Mouse (Mus musculus) heart, embryonic 13.5 days (tissue): ENCODE measurements around the gene Auh. TPM values are rescaled to one million over a fixed set of nuclear protein-coding genes. Genes with fewer than 3 reads are reported as not detected.

ENCODE experiments used
- ATAC-seq: fragments of 200-750 bp; cut with Nextera tagmentation; 2 replicates; pipeline ENCODE4 v1.8.0; 2017; ENCODE audit warnings: moderate TSS enrichment; ENCODE audit not compliant: insufficient number of reproducible peaks, low FRiP score, low TSS enrichment; ENCODE audit errors: extremely low read depth
- H3K27ac ChIP-seq: fragments of 300-500 bp; sonication (generic); replicated peaks from 2 replicates; pipeline ENCODE4 v1.5.1; 2015; ENCODE audit warnings: moderate library complexity, mild to moderate bottlenecking, inconsistent platforms
- H3K27me3 ChIP-seq: fragments of 300-500 bp; sonication (generic); replicated peaks from 2 replicates; pipeline ENCODE4 v1.6.1; 2015; ENCODE audit warnings: mild to moderate bottlenecking, inconsistent platforms
- H3K36me3 ChIP-seq: fragments of 300-500 bp; sonication (generic); 2 replicates; pipeline ENCODE4 v1.6.1; 2015; ENCODE audit warnings: mild to moderate bottlenecking, inconsistent platforms
- H3K4me1 ChIP-seq: fragments of 300-500 bp; sonication (generic); 2 replicates; pipeline ENCODE4 v1.6.1; 2015; ENCODE audit warnings: inconsistent platforms
- H3K4me2 ChIP-seq: fragments of 300-500 bp; sonication (generic); 2 replicates; pipeline ENCODE4 v1.6.1; 2015; ENCODE audit warnings: inconsistent platforms, mild to moderate bottlenecking, moderate library complexity
- H3K4me3 ChIP-seq: fragments of 300-500 bp; sonication (generic); 2 replicates; pipeline ENCODE4 v1.5.1; 2015; ENCODE audit warnings: moderate library complexity, mild to moderate bottlenecking, inconsistent platforms
- H3K9ac ChIP-seq: fragments of 300-500 bp; sonication (generic); 2 replicates; pipeline ENCODE4 v1.6.1; 2015; ENCODE audit warnings: inconsistent platforms, mild to moderate bottlenecking, moderate library complexity
- H3K9me3 ChIP-seq: fragments of 300-500 bp; sonication (generic); 2 replicates; pipeline ENCODE4 v1.6.1; 2016; ENCODE audit warnings: inconsistent platforms
- WGBS: fragments of 180-500 bp; shearing (Covaris S2); methylation state at CpG from one replicate; pipeline ENCODE4 v1.1.7; 2015; ENCODE audit warnings: mixed read lengths; 5-methylcytosine and 5-hydroxymethylcytosine counted together
- polyA plus RNA-seq: library from polyadenylated mRNA; unstranded; fragments of >200 nt; fragmentation: Nextera tagmentation; extraction: Ambion mirVana; gene quantifications from 2 replicates; pipeline ENCODE4 v1.2.1, GENCODE M21; 2015

Gene Auh
- polyA plus RNA-seq, 1 experiment from 2014 or later, result 49.1 TPM

GRCm38 (mm10) chr13:52902517-52902916, 27.0 kb downstream of the Auh start:
- Histone ChIP-seq H3K9ac (no peak overlapping the region), H3K9me3 (no peaks in the 10 kb centered on the region; the same call in 1 of the 2 replicates), H3K4me3 (no peak overlapping the region), H3K36me3 (peaks cover 26% of the 10 kb centered on the region), H3K4me2 (no peak overlapping the region), H3K27me3 (no peaks in the 10 kb centered on the region), H3K27ac (no peak overlapping the region), H3K4me1 (peaks cover 26% of the 10 kb centered on the region)
- WGBS, result 89% methylated on average over 8 of the region's 8 CpGs
- ATAC-seq, result no peak

- Histone ChIP-seq H3K27me3 (no peaks in the 10 kb centered on the region), H3K4me3 (no peak overlapping the region), H3K9ac (no peak overlapping the region), H3K4me1 (peaks cover 21% of the 10 kb centered on the region), H3K4me2 (no peak overlapping the region), H3K36me3 (peaks cover 34% of the 10 kb centered on the region), H3K27ac (no peak overlapping the region), H3K9me3 (no peaks in the 10 kb centered on the region)
- no peak for ATAC-seq
- WGBS, result 90% methylated on average over 5 of the region's 5 CpGs
Measured at GRCm38 (mm10) chr13:52899664-52900063, 29.8 kb downstream of the Auh start.

- Histone ChIP-seq H3K9me3 (no peaks in the 10 kb centered on the region), H3K27ac (no peak overlapping the region), H3K4me3 (no peak overlapping the region), H3K36me3 (peaks cover 34% of the 10 kb centered on the region), H3K9ac (no peak overlapping the region), H3K4me1 (peaks cover 2% of the 10 kb centered on the region; the same call in 1 of the 2 replicates), H3K27me3 (no peaks in the 10 kb centered on the region), H3K4me2 (no peak overlapping the region)
- ATAC-seq, result no peak
- WGBS, result 77% methylated on average over 6 of the region's 6 CpGs
Measured at GRCm38 (mm10) chr13:52897806-52898205, 31.7 kb downstream of the Auh start.

GRCm38 (mm10) chr13:52892791-52893190, 36.7 kb downstream of the Auh start:
- Histone ChIP-seq H3K27me3 (no peaks in the 10 kb centered on the region), H3K36me3 (peaks cover 22% of the 10 kb centered on the region), H3K4me3 (no peak overlapping the region), H3K4me2 (no peak overlapping the region), H3K27ac (no peak overlapping the region), H3K9me3 (no peaks in the 10 kb centered on the region), H3K4me1 (peaks cover 19% of the 10 kb centered on the region), H3K9ac (no peak overlapping the region)
- 83% methylated on average over 1 of the region's 1 CpGs for WGBS
- ATAC-seq, result no peak

GRCm38 (mm10) chr13:52892065-52892503, 37.4 kb downstream of the Auh start:
- ATAC-seq, result no peak
- Histone ChIP-seq H3K9ac (0 out of 2 replicates have a peak overlapping the region, but pooled peaks have one; percentile 14), H3K4me2 (no peak overlapping the region), H3K27me3 (no peaks in the 10 kb centered on the region), H3K27ac (peak overlapping the region; percentile 20; the same call in 1 of the 2 replicates), H3K4me1 (peaks cover 21% of the 10 kb centered on the region), H3K36me3 (peaks cover 20% of the 10 kb centered on the region), H3K9me3 (no peaks in the 10 kb centered on the region), H3K4me3 (no peak overlapping the region)
- 51% methylated on average over 10 of the region's 10 CpGs for WGBS

GRCm38 (mm10) chr13:52890313-52890712, 39.2 kb downstream of the Auh start:
- no peak overlapping the region for H3K4me3 ChIP-seq
- ATAC-seq, result no peak
- 87% methylated on average over 9 of the region's 9 CpGs for WGBS

GRCm38 (mm10) chr13:52886779-52887178, 42.7 kb downstream of the Auh start:
- Histone ChIP-seq H3K27me3 (no peaks in the 10 kb centered on the region), H3K9ac (no peak overlapping the region), H3K4me3 (no peak overlapping the region), H3K4me1 (peaks cover 17% of the 10 kb centered on the region), H3K9me3 (no peaks in the 10 kb centered on the region), H3K4me2 (no peak overlapping the region), H3K27ac (no peak overlapping the region), H3K36me3 (no peaks in the 10 kb centered on the region)
- ATAC-seq, result no peak
- WGBS, result 82% methylated on average over 7 of the region's 7 CpGs

More at GRCm38 (mm10) chr13:52890313-52890712, 39.2 kb downstream of the Auh start:
- Histone ChIP-seq H3K36me3 (peaks cover 5% of the 10 kb centered on the region), H3K4me2 (no peak overlapping the region), H3K9me3 (no peaks in the 10 kb centered on the region), H3K27me3 (no peaks in the 10 kb centered on the region), H3K4me1 (peaks cover 21% of the 10 kb centered on the region), H3K9ac (no peak overlapping the region), H3K27ac (no peak overlapping the region)

GRCm38 (mm10) chr13:52883960-52884326, 45.5 kb downstream of the Auh start:
- ATAC-seq, result no peak
- Histone ChIP-seq H3K4me2 (no peak overlapping the region), H3K27me3 (no peaks in the 10 kb centered on the region), H3K4me1 (peaks cover 32% of the 10 kb centered on the region), H3K36me3 (no peaks in the 10 kb centered on the region), H3K4me3 (no peak overlapping the region), H3K9me3 (no peaks in the 10 kb centered on the region), H3K27ac (no peak overlapping the region), H3K9ac (no peak overlapping the region)
- WGBS, result 67% methylated on average over 4 of the region's 4 CpGs

GRCm38 (mm10) chr13:52883084-52883959, 46.2 kb downstream of the Auh start:
- WGBS, result 66% methylated on average over 19 of the region's 19 CpGs
- no peak overlapping the region for H3K9ac ChIP-seq
- no peak for ATAC-seq
- peaks cover 34% of the 10 kb centered on the region for H3K4me1 ChIP-seq
- no peak overlapping the region for H3K4me2 ChIP-seq
- no peaks in the 10 kb centered on the region for H3K36me3 ChIP-seq
- no peaks in the 10 kb centered on the region for H3K9me3 ChIP-seq
- H3K4me3 ChIP-seq, result no peak overlapping the region
- no peak overlapping the region for H3K27ac ChIP-seq
- H3K27me3 ChIP-seq, result no peaks in the 10 kb centered on the region

- Histone ChIP-seq H3K9me3 (no peaks in the 10 kb centered on the region), H3K36me3 (no peaks in the 10 kb centered on the region), H3K4me1 (peaks cover 43% of the 10 kb centered on the region), H3K27me3 (no peaks in the 10 kb centered on the region), H3K27ac (peak overlapping the region; percentile 76), H3K4me3 (no peak overlapping the region), H3K9ac (0 out of 2 replicates have a peak overlapping the region, but pooled peaks have one; percentile 33), H3K4me2 (peak overlapping the region; percentile 2; the same call in 1 of the 2 replicates)
- ATAC-seq, result peak; percentile 48; the same call in 1 of the 2 replicates
- WGBS, result 33% methylated on average over 5 of the region's 5 CpGs
Measured at GRCm38 (mm10) chr13:52880386-52880785, 49.1 kb downstream of the Auh start.

GRCm38 (mm10) chr13:52879918-52880317, 49.6 kb downstream of the Auh start:
- no peak for ATAC-seq
- Histone ChIP-seq H3K9me3 (no peaks in the 10 kb centered on the region), H3K4me1 (peaks cover 48% of the 10 kb centered on the region), H3K36me3 (no peaks in the 10 kb centered on the region), H3K9ac (peak overlapping the region; percentile 56), H3K4me3 (no peak overlapping the region), H3K27me3 (no peaks in the 10 kb centered on the region), H3K27ac (peak overlapping the region; percentile 76), H3K4me2 (peak overlapping the region; percentile 2; the same call in 1 of the 2 replicates)
- 44% methylated on average over 12 of the region's 12 CpGs for WGBS
